Mouse (Mus musculus) heart, postnatal 36 days (tissue): ENCODE measurements around the gene Gadl1. TPM values are rescaled to one million over a fixed set of nuclear protein-coding genes. Genes with fewer than 3 reads are reported as not detected.
A peak's percentile ranks its signal among the peaks of the same experiment; 100 is the strongest.

Source experiments
- DNase-seq, 2 experiments: peaks; one replicate each; pipeline ENCODE4 v3.0.0; 2021 to 2022
- intact Hi-C: fragments of 180-260 bp; cut with DNase I; formaldehyde crosslinking; loops from one replicate; pipeline ENCODE4 v1.15.1; 2025
- total RNA-seq, 2 experiments: library from RNA; stranded (reverse); gene quantifications; 2 replicates each; pipeline ENCODE4 v1.2.3; 2021

Gene Gadl1
- total RNA-seq: not detected

DNA sequence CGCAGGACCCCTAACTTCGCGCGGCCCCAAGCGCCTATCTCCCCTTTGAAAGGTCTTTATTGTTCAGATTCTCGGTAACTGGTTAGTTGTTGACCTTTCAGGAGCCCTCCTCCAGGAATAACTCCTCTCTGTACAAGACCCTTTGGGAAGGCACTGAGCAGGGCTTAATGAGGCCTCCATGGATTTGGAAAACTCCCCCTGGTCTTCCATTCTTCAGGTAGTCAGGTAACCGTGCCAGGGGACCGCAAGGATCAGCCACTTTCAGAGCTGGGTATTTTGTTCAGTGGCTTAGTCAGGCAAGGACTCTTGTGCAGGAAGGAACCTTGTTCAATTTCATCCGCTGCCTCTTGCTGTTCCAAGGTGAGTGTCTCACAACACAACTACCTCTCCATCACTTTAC, at the start of gene Gadl1:
Gene Gadl1 (plus strand): TSS at position 301 of the 400 bp plus-strand sequence.
- intact Hi-C loops: no loop called here
- DNase-seq: no peak

DNA sequence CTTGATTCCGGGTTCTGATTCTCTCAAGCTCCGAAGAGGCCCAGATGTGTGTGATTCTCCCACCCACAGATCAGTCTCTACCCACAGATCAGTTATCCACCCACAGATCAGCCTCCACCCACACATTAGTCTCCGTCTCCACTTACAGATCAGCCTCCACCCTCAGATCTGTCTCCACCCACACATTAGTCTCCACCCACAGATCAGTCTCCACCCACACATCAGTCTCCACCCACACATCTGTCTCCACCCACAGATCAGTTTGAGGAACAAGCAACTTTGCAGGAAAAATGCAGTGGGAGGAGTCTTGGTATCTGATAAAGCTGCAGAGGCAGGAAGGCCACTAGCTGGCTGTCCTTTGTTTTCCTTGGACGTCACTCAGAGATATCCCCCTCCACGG, 46.5 kb upstream of the Gadl1 start:
- intact Hi-C loops: no loop called here
- DNase-seq: no peak

DNA sequence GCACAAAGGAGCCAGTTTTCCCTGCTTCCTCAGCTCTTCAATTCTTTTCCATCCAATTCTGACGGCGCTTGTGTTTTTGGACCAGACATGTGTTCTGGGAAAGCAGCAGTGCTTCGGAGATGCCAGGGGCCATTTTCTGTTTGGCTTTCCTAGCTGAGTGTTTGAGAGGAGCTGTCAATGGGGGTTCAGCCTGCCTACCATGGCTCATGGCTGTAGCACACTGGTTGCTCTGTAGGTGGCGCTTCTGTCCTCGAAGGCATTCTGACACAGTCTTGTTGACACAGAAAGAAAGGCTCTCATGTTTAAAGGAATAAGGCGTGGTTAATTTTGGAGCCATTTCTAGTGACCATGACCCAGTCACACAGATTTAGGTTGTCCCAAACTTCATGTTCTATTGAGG, 45.9 kb upstream of the Gadl1 start:
- intact Hi-C loops: no loop called here

DNA sequence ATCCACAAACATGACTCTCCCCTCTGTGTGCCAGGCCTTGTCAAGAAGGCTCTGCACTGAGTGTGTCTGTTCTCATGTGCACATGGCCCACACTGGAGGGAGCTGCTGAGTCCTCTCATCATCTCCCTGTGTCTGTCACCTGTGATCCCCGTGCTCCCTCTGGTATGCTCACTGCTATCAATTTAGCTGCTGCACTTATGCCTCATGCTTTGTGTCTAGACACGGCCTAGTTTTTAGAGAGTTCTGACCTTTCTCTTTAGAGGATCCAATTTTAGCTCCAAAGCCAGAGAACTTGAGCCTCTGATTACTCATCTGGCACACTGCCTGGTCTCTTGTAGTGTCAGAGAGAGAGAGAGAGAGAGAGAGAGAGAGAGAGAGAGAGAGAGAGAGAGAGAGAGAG, 42.0 kb upstream of the Gadl1 start:
- intact Hi-C loops: no loop called here
- DNase-seq: peak; percentile 14 to 28

More for the DNA sequence above, 45.9 kb upstream of the Gadl1 start:
- DNase-seq: no peak

DNA sequence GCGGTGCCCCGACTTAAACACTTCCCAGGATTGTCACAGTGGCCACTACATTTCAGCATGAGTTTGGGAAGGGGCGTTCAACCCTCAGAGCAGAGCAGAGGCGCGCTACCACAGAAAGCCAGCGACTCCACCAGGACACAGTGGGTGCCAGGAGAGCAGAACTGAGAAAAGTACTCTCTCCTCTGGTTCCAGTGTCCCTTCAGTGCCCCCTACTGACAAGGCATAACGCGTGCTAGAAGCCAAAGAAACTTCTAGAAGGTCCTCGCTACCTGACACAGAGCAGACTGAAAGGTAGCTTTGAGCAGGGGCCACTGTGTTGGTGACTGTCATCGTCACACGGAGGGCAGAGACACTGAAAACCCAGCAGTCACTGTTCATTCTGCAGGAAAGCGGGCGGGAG, 39.1 kb upstream of the Gadl1 start:
- intact Hi-C loops: loop anchor here (1.0 kb wide), 1 partner anchor 27 kb away; no protein-coding TSS in a partner anchor

DNA sequence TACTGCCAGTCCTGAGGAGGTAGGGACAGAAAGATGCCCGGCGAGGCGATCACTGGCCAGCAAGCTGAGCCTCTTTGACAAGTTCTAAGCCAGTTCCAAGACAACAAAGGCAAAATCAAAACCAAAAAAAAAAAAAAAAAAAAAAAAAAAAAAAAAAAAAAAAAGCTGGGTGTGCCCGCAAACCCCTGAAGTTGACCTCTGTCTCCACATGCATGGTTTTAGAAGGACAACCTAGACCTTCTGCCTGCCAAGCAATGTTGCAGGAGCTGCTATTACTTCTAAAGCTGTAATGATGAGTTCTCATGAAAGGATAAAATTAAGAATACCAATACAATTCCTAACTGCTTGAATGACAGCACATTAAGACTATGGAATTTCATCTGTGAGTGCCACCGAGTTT, 38.6 kb upstream of the Gadl1 start:
- intact Hi-C loops: loop anchor here (1.0 kb wide), 1 partner anchor 27 kb away; no protein-coding TSS in a partner anchor
- DNase-seq: no peak

More for the DNA sequence above, 39.1 kb upstream of the Gadl1 start:
- DNase-seq: no peak

DNA sequence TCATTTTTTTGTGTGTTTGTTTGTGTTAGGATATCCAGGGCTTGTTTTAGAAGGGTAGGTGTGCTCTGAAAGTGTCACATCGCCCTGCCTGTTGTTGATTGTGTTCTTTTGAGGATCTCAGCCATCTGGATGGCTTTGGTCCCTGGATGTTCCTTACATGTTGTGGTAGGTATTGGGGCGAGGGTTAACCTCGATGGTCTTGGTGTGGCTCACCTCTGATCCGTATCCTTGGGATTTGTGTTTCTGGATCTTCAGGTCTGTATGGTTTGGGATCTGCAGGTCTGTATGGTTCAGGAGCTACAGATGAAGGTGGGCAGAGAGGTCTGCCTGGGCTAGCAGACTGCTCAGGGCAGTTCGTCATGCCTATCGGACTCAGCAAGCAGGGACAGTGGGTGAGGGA, 28.8 kb upstream of the Gadl1 start:
- intact Hi-C loops: loop anchor here (5.0 kb wide), 1 partner anchor 168 kb away; no protein-coding TSS in a partner anchor
- no peak for DNase-seq

DNA sequence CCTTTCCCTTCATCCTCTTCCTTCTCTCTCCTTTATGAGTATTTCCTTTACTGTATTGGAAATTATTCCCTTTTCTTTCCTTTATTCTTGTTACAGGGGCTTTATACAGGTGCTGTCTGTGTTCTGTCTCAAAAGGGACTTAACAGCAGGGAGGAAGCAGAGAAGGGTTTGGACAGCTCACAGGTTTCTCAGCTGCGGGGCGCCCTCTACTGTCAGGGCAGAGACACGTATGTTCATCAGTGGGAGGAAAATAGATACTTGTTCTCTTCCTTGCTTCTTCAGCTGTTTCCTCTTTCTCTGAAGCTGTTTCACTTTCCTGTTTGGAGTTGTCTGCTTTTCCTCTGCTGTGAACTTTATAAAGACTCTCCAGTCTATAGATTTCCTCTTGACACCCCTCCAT, 28.1 kb upstream of the Gadl1 start:
- intact Hi-C loops: loop anchor here (5.0 kb wide), 1 partner anchor 169 kb away; no protein-coding TSS in a partner anchor
- peak; percentile 15 to 36 for DNase-seq

DNA sequence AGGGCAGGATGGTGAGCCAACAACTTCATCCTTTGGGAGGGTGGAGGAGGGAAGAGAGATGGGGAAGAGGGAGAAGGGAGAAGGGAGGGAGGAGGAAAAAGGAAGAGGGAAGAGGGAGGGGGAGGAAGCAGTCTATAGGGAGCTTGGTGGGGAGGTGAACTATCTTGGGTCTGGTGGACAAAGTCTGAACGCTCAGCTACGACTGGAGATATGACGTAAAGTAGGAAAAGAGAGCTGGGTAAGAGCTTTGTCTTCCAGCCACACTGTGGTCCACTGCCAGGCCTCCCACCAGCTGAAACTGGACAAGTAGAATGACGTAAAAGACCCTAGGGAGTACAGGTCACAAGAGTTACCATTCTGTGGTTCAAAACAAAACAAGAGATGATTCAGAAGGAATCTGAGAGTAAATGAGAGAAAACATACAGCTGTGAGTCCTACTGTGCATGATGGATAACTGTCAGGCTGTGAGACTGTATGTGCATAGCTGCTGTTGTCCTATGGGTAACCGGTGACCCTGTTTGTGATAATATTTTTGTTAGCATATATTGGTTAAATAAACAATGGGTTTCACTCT, 26.5 kb upstream of the Gadl1 start:
- no peak for DNase-seq
- intact Hi-C loops: loop anchor here (5.0 kb wide), 1 partner anchor 170 kb away; no protein-coding TSS in a partner anchor

DNA sequence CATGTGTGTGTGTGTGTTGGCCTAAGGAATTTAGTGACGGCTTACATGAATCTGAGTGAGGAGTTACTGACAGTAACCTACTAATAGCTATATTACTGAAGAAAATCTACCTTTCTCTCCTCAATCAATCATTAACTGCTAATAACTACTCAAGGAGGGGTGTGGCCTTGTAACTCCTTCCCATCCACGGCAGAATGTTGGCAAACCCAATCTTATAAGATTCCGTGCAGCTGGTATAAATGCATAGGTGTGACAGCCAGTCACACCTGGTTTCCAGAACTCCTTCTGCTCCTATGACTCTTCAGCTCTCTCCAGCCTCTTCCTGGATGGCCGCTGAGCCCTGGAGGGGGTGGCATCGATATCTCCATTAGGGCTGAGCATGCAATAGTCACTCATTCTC, 25.8 kb upstream of the Gadl1 start:
- intact Hi-C loops: loop anchor here (5.0 kb wide), 1 partner anchor 171 kb away; no protein-coding TSS in a partner anchor
- DNase-seq: no peak

DNA sequence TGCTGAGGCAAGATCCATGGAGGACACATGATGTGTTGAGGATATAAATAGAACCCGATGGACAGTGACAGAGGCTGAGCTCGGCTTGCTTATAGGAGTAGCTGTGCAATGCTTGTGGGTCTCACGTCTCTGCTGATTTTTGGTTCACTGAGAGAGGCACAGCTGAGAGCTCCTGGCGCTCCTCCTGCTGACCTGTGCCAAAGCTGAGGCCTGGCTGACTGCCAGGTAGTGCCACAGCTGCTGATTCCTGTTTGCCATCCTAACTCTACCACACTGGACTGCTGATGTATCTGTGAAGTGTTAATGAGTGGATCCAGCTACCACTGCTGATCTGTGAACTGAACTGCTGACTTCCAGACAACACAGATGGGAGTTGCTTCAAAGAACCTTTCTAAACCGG, 21.7 kb upstream of the Gadl1 start:
- no peak for DNase-seq
- intact Hi-C loops: no loop called here

DNA sequence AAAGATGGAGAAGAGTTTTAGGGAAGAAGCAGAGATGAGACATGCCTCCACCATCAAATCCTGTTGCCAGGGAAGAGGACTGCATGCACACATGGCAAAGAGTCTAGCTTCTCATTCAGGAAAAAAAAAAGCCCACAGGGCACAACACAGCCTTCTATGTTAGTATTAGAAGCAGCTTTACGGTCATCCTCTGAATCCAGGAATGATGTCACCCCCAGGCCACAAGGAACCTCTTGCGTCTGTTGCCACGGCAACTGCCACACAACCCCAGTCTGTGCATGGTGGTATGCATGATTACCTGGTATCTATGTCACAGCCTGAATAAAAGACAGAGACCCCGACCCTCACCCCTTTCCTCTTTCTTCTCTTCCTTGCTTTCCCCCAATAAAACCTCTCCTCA, 16.1 kb upstream of the Gadl1 start:
- DNase-seq: no peak
- intact Hi-C loops: no loop called here

DNA sequence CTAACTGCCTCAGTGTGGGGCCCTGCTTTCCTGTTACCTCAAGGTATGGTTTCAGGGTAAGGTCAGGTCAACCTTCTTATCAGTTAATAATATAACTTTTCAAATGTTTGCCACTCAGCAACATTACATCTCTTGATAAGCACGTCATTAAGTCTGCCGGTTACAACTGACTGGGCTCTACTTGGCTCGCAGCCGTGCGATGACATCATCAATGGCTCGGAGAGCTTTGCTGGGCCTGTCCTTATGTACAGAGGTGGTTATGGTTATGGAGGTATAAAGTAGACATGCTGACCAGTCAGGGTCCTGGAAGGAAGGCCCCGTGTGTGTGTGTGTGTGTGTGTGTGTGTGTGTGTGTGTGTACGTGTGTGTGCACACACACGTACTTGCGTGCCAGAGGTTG, 15.3 kb upstream of the Gadl1 start:
- intact Hi-C loops: no loop called here
- DNase-seq: no peak

DNA sequence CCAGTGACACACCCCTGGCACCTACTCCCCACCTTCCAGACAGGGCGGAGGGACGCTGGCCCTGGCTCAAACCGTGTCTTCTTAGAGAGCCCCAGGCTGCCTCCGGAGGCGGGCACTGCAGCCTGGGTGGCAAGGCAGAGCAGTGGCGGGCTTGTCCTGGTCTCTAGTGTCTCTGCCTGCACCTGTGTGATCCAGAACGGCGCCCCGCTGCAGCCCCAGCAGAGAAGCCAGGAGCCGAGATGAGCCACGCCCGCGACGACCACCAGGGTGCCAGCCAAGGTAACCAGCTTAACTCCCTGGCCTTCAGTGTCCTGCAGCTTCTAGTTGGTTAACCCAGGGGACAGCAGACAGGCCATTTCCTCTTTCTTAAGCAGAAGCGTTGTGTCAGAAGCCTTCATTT, 930 bp upstream of the Gadl1 start:
- DNase-seq: no peak

DNA sequence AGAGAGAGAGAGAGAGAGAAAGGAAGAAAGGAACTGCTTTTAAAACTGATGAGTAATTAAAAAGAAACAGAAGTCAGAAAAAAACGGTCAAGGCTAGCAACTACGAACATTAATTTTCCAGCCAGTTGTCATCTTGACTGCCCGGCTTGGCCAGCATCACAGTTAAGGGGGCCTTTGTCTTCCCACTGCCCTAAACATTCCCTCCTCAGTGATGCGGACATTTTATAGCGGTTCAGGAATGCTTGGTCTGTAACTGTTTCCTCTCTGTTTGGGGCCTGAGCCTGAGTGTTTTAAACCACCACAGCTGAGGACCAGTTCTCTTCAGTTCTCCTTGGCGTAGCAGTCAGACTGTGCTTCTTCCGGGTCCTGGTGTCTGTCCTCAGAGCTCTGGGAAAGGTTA, 4.8 kb downstream of the Gadl1 start:
- DNase-seq: no peak
- intact Hi-C loops: no loop called here

More for the DNA sequence above, 930 bp upstream of the Gadl1 start:
- intact Hi-C loops: no loop called here

DNA sequence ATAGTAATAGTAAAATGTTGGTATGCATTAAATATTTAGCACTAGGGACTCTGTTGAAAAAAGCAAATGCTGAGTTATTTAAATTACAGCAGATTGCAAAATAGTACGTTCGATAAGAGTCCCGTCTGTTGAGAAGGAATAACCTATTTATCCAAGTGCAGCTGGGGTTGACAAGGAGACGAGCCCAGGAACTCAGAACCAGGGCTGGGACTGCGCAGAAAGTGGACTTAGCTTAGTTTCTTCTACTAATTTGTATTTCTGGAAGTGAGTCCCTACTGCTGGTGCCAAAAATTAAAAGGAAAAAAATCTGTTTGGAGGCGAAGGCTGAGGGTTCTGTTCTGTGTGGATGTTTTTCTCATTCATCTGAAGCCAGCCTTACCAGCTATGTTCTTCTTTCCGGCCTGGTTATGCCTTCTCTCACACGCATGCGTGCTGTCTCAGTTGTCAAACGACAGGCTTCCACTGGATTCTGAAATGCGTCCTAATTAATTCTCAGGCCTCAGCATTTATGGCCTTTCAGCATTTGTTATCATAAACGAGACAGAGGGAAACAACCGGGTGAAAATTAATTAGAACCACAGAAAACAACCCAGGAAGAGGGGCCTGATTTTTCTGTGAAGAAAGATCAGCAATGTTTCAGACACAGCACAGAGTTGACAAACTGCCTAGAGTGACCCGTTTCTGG, 6.5 kb downstream of the Gadl1 start:
- intact Hi-C loops: no loop called here
- no peak for DNase-seq

DNA sequence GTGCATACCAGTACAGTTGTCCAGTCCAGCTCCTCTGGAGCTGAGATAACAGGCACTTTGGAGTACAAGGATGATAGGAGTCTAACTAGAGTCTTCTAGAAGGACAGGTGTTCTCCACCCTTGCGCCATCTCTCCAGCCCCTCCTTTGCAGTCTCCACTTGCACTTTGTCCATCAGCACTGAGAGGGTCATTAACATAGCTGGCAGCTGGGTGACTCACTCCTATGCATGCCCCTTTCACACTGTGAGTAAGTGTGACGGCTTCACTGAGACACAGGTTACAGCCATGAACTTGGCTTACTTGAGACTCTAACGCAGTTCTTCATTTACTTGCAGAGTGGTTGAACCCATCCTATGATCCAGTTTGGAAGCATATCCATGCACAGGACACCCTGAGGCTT, 10.5 kb downstream of the Gadl1 start:
- DNase-seq: no peak
- intact Hi-C loops: no loop called here

DNA sequence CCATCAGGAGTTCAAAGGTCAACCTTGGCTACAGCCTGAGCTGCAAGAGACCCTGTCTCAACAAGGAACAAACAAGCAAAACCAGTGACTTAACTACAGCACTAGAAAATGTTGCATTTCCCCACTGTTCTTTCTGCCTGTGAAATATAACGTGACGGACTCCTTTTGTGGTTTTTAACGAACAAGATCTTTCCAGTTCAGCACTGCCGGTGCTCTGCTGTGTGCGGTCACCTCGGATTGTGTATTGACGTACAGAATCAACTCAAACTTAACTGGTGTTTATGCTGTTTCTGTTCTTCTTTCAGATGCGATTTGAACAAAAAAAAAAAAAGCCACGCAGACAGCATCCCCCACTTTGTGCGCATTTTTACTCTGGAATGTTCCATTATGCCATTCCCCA, 13.4 kb downstream of the Gadl1 start:
- no peak for DNase-seq
- intact Hi-C loops: no loop called here

DNA sequence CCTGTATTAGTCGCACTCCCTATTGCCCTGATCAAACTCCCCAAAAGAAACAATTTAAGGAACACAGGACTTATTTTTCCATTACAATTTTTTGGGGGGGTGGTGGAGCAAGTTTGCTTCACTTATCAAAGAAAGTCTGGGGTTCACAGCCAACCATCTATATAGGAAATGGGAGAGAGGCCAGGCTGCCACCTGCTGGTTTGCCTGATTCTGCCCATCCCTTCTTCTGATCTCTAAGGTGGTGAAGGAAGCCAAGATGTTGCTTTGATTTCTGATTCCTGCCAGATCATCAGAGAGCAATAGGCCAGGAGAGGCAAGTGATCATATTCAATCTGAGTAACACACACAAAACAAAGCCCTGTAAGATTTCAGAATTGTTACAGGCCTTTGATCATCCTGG, 14.8 kb downstream of the Gadl1 start:
- intact Hi-C loops: no loop called here
- DNase-seq: no peak

DNA sequence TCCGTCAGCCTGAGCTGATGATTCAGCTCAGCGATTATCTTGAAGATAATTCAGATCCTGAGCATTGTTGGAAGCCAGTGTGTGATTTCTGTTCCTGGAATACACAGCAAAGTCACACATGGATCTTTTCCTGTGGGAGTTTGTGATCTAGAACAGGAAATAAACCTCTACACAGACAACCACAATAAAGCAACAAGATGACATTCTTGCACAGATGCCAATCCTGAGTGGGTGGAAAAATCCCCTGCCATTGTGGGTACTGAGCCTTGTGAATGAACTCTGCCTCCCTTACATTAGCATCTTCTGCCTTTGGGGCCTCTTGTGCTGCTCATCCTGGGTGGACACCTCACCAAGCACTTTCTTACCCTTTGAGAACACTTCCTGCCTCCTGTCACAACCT, 22.5 kb downstream of the Gadl1 start:
- no peak for DNase-seq
- intact Hi-C loops: no loop called here

DNA sequence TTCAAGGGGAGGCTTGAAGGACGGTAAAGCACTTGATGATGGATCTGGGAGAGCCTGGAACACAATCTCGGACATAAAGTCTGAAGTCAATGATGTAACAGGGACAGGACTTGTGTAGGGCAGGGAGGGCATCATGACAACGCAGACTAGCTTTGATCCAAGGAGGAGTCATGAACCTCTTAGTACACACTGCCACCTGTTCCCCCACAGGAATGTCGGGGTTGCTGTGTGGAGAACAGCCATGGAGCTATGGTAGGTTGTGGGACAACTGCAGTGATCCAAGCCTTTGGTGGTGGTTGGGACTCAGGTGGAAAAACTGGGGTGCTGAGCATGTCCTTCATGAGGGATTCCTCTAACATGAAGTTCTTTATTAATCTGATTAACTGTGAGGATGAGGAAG, 23.5 kb downstream of the Gadl1 start:
- no peak for DNase-seq
- intact Hi-C loops: no loop called here

DNA sequence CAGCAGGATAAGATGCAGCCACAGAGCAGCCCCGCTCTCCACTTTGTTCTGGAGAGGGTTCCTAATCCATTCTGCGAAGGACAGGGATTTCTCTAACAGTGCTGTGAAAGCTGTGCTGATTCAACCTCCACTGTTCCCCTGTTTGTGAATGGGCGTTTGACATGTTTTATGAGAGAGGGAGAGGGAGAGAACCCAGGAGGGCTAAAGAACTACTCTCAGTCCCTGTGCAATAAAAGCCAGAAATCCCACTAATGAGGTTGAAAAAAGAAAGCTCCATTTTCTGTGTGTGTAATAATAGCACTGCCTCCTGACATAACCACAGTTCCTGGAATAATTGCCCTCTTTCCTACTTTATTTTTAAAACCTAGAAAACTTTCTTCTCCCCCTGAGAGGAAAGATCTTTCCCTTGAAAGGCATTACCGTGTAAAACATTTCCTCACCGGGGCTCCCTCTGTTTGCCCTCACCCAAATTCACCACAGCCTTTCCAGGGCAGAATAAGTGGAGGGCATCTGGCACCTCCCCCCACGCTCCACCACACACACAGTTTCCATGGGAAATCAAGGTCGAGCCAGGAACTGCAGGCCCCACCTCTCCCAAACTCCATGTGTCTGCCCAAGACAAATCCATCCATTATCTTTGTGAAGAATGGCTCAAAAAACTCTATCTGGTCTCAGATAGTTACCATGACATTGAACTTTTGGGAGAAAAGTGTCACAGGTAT, 24.1 kb downstream of the Gadl1 start:
- intact Hi-C loops: no loop called here
- DNase-seq: no peak
